Mouse (Mus musculus) T-cell, adult 2 months (primary cell): ENCODE measurements around the gene Msh4.

Experiments used
- DNase-seq: peaks from one replicate; pipeline ENCODE4 v3.0.0; 2022; ENCODE audit warnings: low spot score

Gene Msh4

GRCm38 (mm10) chr3:153808406-153808805 lies 97.5 kb downstream of the Msh4 start:
- no peak for DNase-seq

DNA sequence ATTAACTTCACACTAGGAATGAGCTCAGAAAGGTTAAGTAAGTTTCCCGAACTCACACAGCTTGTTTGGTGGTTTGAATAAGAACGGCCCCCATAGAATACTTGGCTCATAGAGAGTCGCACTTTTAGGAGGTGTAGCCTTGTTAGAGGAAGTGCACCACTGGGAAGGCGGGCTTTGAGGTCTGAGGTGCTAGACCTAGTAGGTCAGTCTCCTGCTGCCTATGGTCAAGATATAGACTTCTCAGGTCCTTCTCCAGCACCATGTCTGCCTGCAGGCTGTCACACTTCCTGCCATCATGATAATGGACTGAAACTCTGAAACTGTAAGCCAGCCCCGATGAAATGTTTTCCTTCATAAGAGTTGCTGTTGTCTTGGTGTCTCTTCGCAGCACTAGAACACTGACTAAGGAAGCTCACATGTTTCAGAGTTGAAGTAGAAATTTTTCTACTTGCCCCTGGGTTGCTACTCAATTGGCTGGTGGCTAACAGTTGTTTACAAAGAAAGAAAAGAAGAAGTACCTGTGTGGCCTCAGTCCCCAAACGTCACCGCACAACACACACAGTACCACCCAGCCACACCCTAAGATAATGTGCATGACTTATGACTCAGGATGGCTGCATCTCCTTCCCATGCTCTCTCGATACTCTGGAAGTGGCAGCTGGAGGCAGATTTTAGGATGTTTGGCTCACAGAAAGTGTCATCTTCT lies 98.3 kb downstream of the Msh4 start:
- no peak for DNase-seq
